Mouse (Mus musculus) embryonic fibroblast, embryonic 13.5 days (primary cell): ENCODE measurements at regions not wholly inside any gene's neighbourhood (a gene's known extent, or its start where the extent isn't known, plus 50 kb on each side); places are given as distances from the start of the nearest gene placed in this dataset.

Experiments
- CTCF ChIP-seq: IDR thresholded peaks from 2 replicates; pipeline ENCODE4 v1.5.1; 2011; ENCODE audit warnings: mild to moderate bottlenecking, control low read depth, low read length, moderate library complexity, borderline replicate concordance; ENCODE audit not compliant: insufficient read depth
- POLR2A ChIP-seq: IDR thresholded peaks from 2 replicates; pipeline ENCODE4 v1.6.1; 2011; ENCODE audit warnings: low read depth, mild to moderate bottlenecking, control low read depth, low read length, moderate library complexity

DNA sequence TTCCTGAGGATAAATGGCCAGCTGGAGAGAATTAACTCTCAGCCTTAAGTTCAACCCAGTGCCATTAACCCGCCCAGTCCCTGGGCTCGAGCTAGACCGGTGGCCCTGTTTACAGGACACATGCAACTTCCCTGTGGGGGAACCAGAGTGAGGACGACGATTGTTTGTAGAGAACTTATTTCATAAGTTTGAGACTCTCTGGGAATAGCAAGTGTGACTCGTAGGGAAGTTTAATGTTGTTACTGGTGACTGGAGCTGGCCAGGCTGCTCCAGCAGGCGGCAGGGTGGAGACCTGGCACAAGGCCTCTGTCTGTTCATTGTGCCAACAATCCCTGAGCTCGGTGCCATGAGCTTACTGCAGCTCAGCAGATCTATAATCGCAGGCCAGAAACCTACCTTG is 104.3 kb upstream of the Prickle1 start:
- TF ChIP-seq POLR2A (no peak), CTCF (no peak)
